ENCODE assay signal across 19 mouse cellular contexts in the genomic region with DNA sequence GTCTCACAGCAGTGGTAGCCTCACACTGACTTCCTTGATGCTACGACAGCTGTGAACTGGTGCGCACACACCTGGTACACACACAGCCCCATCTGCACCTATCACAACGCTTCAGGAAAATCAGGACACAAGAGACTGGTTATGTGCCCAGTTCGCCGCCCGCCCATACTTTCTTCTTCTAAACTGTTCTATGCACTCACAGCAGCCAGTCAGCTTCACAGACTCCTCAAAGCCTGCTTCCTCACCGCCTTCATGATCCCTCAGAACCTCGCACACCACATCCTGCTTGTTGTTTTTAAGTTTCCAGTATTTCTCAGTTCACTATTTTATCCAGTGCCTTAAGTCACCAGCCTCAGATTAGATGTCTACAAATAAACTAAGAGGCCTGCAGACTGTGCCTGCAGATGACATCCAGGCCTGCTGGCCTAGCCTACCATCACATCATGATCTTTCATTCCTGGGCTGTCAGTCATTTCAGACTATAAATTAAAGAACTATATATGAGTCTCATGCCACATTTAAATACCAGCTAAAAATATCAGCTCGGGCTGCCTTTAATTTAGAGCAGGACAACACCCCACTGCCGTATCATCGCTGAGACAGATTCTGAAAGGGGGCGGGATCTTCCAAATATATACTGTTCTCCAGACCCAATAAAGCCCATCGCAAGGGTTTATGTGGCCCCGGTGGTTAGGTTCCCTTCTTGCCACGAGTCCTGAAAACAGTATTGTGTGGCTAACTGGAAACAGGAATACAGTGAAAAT. TPM values are rescaled to one million over a fixed set of nuclear protein-coding genes. Genes with fewer than 3 reads are reported as not detected.
DNase-seq lines count a peak whose midpoint lies in the region; ATAC-seq and TF ChIP-seq lines count a peak whose summit lies in the region.
"Had no signal": no experiment of that assay in that cellular context is flagged by ENCODE, and none has a peak within 500 bp of the region (broad histone marks: within the 10 kb centered on the region; RNA-seq: fewer than 3 reads in every experiment).

No protein-coding gene starts in this region.

- H3K4me3 ChIP-seq in thymus, adult 2 months (ENCODE audit: control insufficient read depth, insufficient read depth, low read length), result no peak overlapping the region
- no peak overlapping the region for H3K4me3 ChIP-seq in neural tube, embryonic 15.5 days (replicated peaks)
- H3K4me3 ChIP-seq: heart, embryonic 15.5 days; hindbrain, embryonic 13.5 days; liver, embryonic 12.5 days; lung, embryonic 15.5 days had no signal

- H3K9me3 ChIP-seq in neural tube, embryonic 15.5 days (replicated peaks), result no peaks in the 10 kb centered on the region
- H3K9me3 ChIP-seq: heart, embryonic 15.5 days; hindbrain, embryonic 13.5 days; liver, embryonic 12.5 days; lung, embryonic 15.5 days had no signal

- no peaks in the 10 kb centered on the region for H3K27me3 ChIP-seq in thymus, adult 2 months (ENCODE audit: control insufficient read depth, insufficient read depth, low read length)
- H3K27me3 ChIP-seq in neural tube, embryonic 15.5 days (replicated peaks), result no peaks in the 10 kb centered on the region
- H3K27me3 ChIP-seq: heart, embryonic 15.5 days; hindbrain, embryonic 13.5 days; liver, embryonic 12.5 days; lung, embryonic 15.5 days had no signal

- H3K4me1 ChIP-seq in thymus, adult 2 months (replicated peaks; ENCODE audit: control insufficient read depth, insufficient read depth, low read length), result peaks cover 3% of the 10 kb centered on the region; the same call in 1 of the 2 replicates
- peaks cover 25% of the 10 kb centered on the region for H3K4me1 ChIP-seq in neural tube, embryonic 15.5 days

- TF ChIP-seq CTCF in thymus, adult 2 months (IDR thresholded peaks at IDR 0.05; ENCODE audit: borderline replicate concordance, control insufficient read depth, extremely low read depth, insufficient read depth, low read length, poor library complexity), result no peak

- no peak for TF ChIP-seq POLR2A in thymus, adult 2 months (IDR thresholded peaks at IDR 0.05; ENCODE audit: control insufficient read depth, extremely low read depth, insufficient read depth, low read length, poor library complexity)

- H3K4me2 ChIP-seq in neural tube, embryonic 15.5 days, result no peak overlapping the region
- H3K4me2 ChIP-seq: heart, embryonic 15.5 days; hindbrain, embryonic 13.5 days; liver, embryonic 12.5 days; lung, embryonic 15.5 days had no signal

- WGBS in thymus, adult 2 months, result 64% methylated on average over 15 of the region's 15 CpGs
- WGBS in neural tube, embryonic 15.5 days, result 85% methylated on average over 15 of the region's 15 CpGs

- H3K36me3 ChIP-seq in thymus, adult 2 months (ENCODE audit: control insufficient read depth, insufficient read depth, low read length), result no peaks in the 10 kb centered on the region
- H3K36me3 ChIP-seq in neural tube, embryonic 15.5 days, result no peaks in the 10 kb centered on the region
- H3K36me3 ChIP-seq: heart, embryonic 15.5 days; hindbrain, embryonic 13.5 days; liver, embryonic 12.5 days; lung, embryonic 15.5 days had no signal

- no peak for ATAC-seq in erythroid progenitor cell, adult 5-6 weeks (replicated peaks; ENCODE audit: low FRiP score, poor library complexity, severe bottlenecking)
- ATAC-seq in neural tube, embryonic 15.5 days (ENCODE audit: low FRiP score), result no peak
- ATAC-seq: liver, embryonic 12.5 days had no signal

- no peak overlapping the region for H3K9ac ChIP-seq in neural tube, embryonic 15.5 days (replicated peaks)
- H3K9ac ChIP-seq: heart, embryonic 15.5 days; hindbrain, embryonic 13.5 days; liver, embryonic 12.5 days; lung, embryonic 15.5 days had no signal

- no peak overlapping the region for H3K27ac ChIP-seq in thymus, adult 2 months (ENCODE audit: control insufficient read depth, insufficient read depth, low read length)
- H3K27ac ChIP-seq in neural tube, embryonic 15.5 days (replicated peaks), result no peak overlapping the region
- H3K27ac ChIP-seq: heart, embryonic 15.5 days; hindbrain, embryonic 13.5 days; liver, embryonic 12.5 days; lung, embryonic 15.5 days had no signal

- DNase-seq in layer of hippocampus, adult 11-12 months (ENCODE audit: low spot score), result peak; percentile 12
- no peak for DNase-seq in layer of hippocampus, adult 9-10 months (ENCODE audit: low spot score)
- peak; percentile 13 to 21 for DNase-seq in CD8-positive naive resting alpha-beta T cell, adult 2 months (ENCODE audit: low read depth in 2 of 2, low spot score in 2 of 2)
- DNase-seq in brain, adult 2 months (ENCODE audit: low read depth, low spot score), result peak; percentile 46
- peak; percentile 12 for DNase-seq in thymus, adult 2 months
- DNase-seq: adrenal gland, adult 8-10 months; cerebellum, adult 8-10 months; heart, adult 11 months; kidney, adult 18-20 months; kidney, postnatal 25 days; layer of hippocampus, postnatal 36 days; midbrain, embryonic 14.5 days had no signal

RNA-seq across cellular contexts. Expression of a gene that starts 40.2 kb away (rescaled TPM):
- 2.2 and 3.3 TPM in 2 replicates for polyA plus RNA-seq in thymus, adult 2 months (2012; rRNA removed)
- 7.2 TPM in 1 of 2 replicates, not detected in the other for total RNA-seq in erythroid progenitor cell, adult 5-6 weeks (2015; ENCODE audit: low replicate concordance)
- total RNA-seq in erythroid progenitor cell, adult 5-6 weeks (2017; ENCODE audit: low replicate concordance), result 2.6 TPM in 1 of 2 replicates, not detected in the other
- polyA plus RNA-seq in neural tube, embryonic 15.5 days (2015; fragmentation: Nextera tagmentation; extraction: Ambion mirVana), result 55.7 and 57.7 TPM in 2 replicates
- total RNA-seq: MEL had no signal

Comparison
In these comparisons a context has a peak if more than half of its experiments do, and no peak if none do; other contexts are left out.
1. RNA of a gene that starts 40.2 kb away (polyA plus RNA-seq): 55.7 to 57.7 TPM in neural tube, embryonic 15.5 days; 2.2 to 3.3 TPM in thymus, adult 2 months; every median in the first group is over 10 times any median in the second.